Mouse (Mus musculus) neural tube, embryonic 11.5 days (tissue): ENCODE measurements around the gene Ucp2. TPM values are rescaled to one million over a fixed set of nuclear protein-coding genes. Genes with fewer than 3 reads are reported as not detected.
"Not testable (repeated sequence)": the region's sequence is repeated elsewhere in the genome, so short reads cannot be mapped to it uniquely, and the experiment has no call there.

Source experiments
- ATAC-seq: fragments of 200-750 bp; cut with Nextera tagmentation; 2 replicates; pipeline ENCODE4 v1.8.0; 2017; ENCODE audit warnings: moderate number of reproducible peaks, mild to moderate bottlenecking, moderate TSS enrichment, moderate library complexity; ENCODE audit not compliant: insufficient read depth, low FRiP score, low TSS enrichment
- DNase-seq: peaks from one replicate; pipeline ENCODE4 v3.0.0-alpha.2; 2015; ENCODE audit warnings: low spot score
- H3K27ac ChIP-seq: fragments of 300-500 bp; sonication (generic); 2 replicates; pipeline ENCODE4 v1.5.1; 2014; ENCODE audit warnings: low read depth, mild to moderate bottlenecking, low read length
- H3K27me3 ChIP-seq: fragments of 300-500 bp; sonication (generic); 2 replicates; pipeline ENCODE4 v1.6.1; 2014; ENCODE audit warnings: mild to moderate bottlenecking, low read length, mixed read lengths; ENCODE audit not compliant: control insufficient read depth, insufficient read depth
- H3K36me3 ChIP-seq: fragments of 300-500 bp; sonication (generic); 2 replicates; pipeline ENCODE4 v1.6.1; 2014; ENCODE audit warnings: mild to moderate bottlenecking, low read length, moderate library complexity, mixed read lengths; ENCODE audit not compliant: control insufficient read depth, insufficient read depth
- H3K4me1 ChIP-seq: fragments of 300-500 bp; sonication (generic); 2 replicates; pipeline ENCODE4 v1.6.1; 2014; ENCODE audit warnings: low read length, mixed read lengths; ENCODE audit not compliant: control insufficient read depth, insufficient read depth
- H3K4me2 ChIP-seq: fragments of 300-500 bp; sonication (generic); 2 replicates; pipeline ENCODE4 v1.6.1; 2014; ENCODE audit warnings: low read depth, mild to moderate bottlenecking, moderate library complexity
- H3K4me3 ChIP-seq: fragments of 300-500 bp; sonication (generic); 2 replicates; pipeline ENCODE4 v1.5.1; 2014; ENCODE audit warnings: low read depth, low read length
- H3K9ac ChIP-seq: fragments of 300-500 bp; sonication (generic); 2 replicates; pipeline ENCODE4 v1.6.1; 2014; ENCODE audit warnings: mild to moderate bottlenecking, low read length
- H3K9me3 ChIP-seq: fragments of 300-500 bp; sonication (generic); 2 replicates; pipeline ENCODE4 v1.6.1; 2016; ENCODE audit warnings: low read length; ENCODE audit not compliant: control insufficient read depth
- WGBS: fragments of 180-500 bp; shearing (Covaris S2); extraction: QIAGEN DNeasy Blood & Tissue Kit; methylation state at CpG from one replicate; pipeline ENCODE4 v1.1.7; 2014; 5-methylcytosine and 5-hydroxymethylcytosine counted together
- polyA plus RNA-seq: library from polyadenylated mRNA; unstranded; fragments of >200 nt; fragmentation: Nextera tagmentation; extraction: Ambion mirVana; gene quantifications from 2 replicates; pipeline ENCODE4 v1.2.1, GENCODE M21; 2014

The Ucp2 gene
- polyA plus RNA-seq, 1 experiment from 2014 or later, result 88.8 TPM

DNA sequence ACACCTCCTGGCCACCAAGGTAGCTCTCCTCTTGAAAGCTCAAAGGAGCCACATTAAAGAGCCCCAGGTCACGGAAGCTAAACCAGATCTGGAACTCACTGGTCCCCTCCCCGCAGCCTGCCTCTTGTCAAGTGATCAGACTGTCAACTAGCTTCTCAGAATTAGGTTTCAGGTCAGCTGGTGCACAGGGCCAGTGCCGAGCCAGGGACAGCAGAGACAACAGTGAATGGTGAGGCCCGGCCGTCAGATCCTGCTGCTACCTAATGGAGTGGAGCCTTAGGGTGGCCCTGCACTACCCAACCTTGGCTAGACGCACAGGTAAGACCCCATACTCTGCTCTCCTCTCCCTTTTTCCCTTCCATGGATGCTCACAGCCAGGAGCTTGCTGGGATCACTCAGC, 20.4 kb upstream of the Ucp2 start, which contains the start of gene Ucp3:
TSS of gene Ucp3 (plus strand) at position 214 of the 400 bp plus-strand sequence.
- no peak for DNase-seq
- 88% methylated on average over 6 of the region's 6 CpGs for WGBS
- no peaks in the 10 kb centered on the region for H3K4me1 ChIP-seq
- no peaks in the 10 kb centered on the region for H3K27me3 ChIP-seq
- no peak for ATAC-seq
- H3K9ac ChIP-seq, result no peak within 1 kb of the TSS
- H3K27ac ChIP-seq, result no peak within 1 kb of the TSS
- no peak within 1 kb of the TSS for H3K4me2 ChIP-seq
- H3K9me3 ChIP-seq, result no peaks in the 10 kb centered on the region
- H3K36me3 ChIP-seq, result peaks cover 5% of the 10 kb centered on the region
- H3K4me3 ChIP-seq, result no peak within 1 kb of the TSS

DNA sequence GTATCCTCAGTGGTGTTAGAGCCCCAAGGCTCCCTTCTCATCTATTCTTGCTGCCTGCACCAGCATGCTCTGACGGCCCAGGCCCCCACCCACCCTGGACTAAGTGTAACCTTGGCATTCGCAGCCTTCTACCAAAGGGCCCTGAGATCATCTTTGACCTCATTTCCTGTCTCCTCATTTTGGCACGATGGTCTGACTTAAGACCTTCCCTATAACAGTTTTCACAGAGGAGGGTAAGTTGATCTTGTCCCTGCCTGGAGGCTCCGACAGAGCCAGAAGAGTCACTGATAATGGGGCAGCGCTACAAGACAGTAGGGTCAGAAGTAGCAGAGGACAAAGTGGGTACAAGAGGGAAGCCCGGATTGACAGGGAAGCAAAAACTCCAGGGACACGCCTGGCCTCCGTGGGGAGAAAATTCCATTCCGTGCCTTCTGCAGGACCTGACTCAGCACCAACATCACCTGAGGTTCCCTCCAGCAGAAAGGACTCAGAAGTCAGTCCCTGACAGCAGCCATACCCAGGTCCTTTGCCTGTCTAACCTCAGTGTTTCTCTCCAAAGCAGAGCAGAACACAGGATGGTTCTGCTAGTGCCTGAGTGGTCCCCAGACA, 19.2 kb upstream of the Ucp2 start:
- DNase-seq (no peak), ATAC-seq (no peak)
- Histone ChIP-seq H3K27me3 (no peaks in the 10 kb centered on the region), H3K4me1 (no peaks in the 10 kb centered on the region), H3K4me2 (no peak overlapping the region), H3K36me3 (peaks cover 5% of the 10 kb centered on the region), H3K27ac (no peak overlapping the region), H3K9me3 (no peaks in the 10 kb centered on the region), H3K4me3 (no peak overlapping the region), H3K9ac (no peak overlapping the region)
- 88% methylated on average over 9 of the region's 9 CpGs for WGBS

DNA sequence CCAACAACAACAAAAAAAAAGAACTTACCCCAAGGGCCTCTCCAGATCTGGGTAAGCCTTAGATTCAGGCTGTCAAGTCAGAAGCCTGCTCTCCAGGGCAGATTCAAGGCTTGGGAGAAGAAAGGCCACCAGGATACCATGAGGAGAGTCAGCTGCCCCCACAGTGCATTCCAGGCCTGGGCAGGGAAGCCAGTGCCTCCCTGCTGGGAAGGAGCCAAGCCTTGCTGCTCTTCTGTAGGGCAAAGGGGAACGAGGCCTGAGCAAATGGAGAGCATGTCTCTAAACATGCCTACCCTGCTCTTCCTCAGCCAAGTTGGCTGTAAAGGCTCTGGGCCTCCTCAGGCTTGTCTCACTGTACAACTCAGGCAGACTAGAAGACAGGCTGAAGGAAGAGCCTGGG, 18.5 kb upstream of the Ucp2 start:
- Histone ChIP-seq H3K4me3 (no peak overlapping the region), H3K9ac (no peak overlapping the region), H3K36me3 (no peaks in the 10 kb centered on the region), H3K9me3 (no peaks in the 10 kb centered on the region), H3K27ac (no peak overlapping the region), H3K4me2 (no peak overlapping the region), H3K27me3 (no peaks in the 10 kb centered on the region), H3K4me1 (no peaks in the 10 kb centered on the region)
- 70% methylated on average over 1 of the region's 1 CpGs for WGBS
- DNase-seq (no peak), ATAC-seq (no peak)

- H3K9me3 ChIP-seq, result no peaks in the 10 kb centered on the region
- DNase-seq, result no peak
- no peaks in the 10 kb centered on the region for H3K27me3 ChIP-seq
- no peaks in the 10 kb centered on the region for H3K4me1 ChIP-seq
- ATAC-seq, result no peak
- H3K36me3 ChIP-seq, result no peaks in the 10 kb centered on the region
- H3K4me3 ChIP-seq, result no peak overlapping the region
- WGBS, result 80% methylated on average over 20 of the region's 20 CpGs
- no peak overlapping the region for H3K4me2 ChIP-seq
- H3K27ac ChIP-seq, result no peak overlapping the region
- no peak overlapping the region for H3K9ac ChIP-seq
Observed at GRCm38 (mm10) chr7:100479100-100479822, 13.9 kb upstream of the Ucp2 start.

DNA sequence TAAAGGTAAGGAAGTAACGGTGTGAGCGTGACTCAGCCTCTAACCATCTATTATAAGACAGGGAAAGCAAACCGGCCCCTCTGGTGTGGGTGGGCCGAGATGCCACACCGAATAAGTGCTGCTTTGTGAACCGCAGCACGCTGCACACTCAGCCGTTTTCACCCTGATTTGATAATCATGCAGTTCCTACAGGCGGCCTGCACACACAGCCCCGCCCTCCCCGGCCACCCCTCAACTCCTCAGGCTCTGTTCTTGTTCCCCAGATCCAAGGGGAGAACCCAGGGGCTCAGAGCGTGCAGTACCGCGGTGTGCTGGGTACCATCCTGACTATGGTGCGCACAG, 13.3 kb upstream of the Ucp2 start:
- H3K4me1 ChIP-seq, result no peaks in the 10 kb centered on the region
- no peak overlapping the region for H3K4me2 ChIP-seq
- 78% methylated on average over 15 of the region's 15 CpGs for WGBS
- no peaks in the 10 kb centered on the region for H3K27me3 ChIP-seq
- no peak overlapping the region for H3K9ac ChIP-seq
- no peaks in the 10 kb centered on the region for H3K36me3 ChIP-seq
- no peak for DNase-seq
- no peak overlapping the region for H3K4me3 ChIP-seq
- H3K27ac ChIP-seq, result no peak overlapping the region
- H3K9me3 ChIP-seq, result no peaks in the 10 kb centered on the region
- ATAC-seq, result no peak

GRCm38 (mm10) chr7:100480175-100480574, 13.0 kb upstream of the Ucp2 start:
- WGBS, result 81% methylated on average over 17 of the region's 17 CpGs
- H3K9me3 ChIP-seq, result no peaks in the 10 kb centered on the region

DNA sequence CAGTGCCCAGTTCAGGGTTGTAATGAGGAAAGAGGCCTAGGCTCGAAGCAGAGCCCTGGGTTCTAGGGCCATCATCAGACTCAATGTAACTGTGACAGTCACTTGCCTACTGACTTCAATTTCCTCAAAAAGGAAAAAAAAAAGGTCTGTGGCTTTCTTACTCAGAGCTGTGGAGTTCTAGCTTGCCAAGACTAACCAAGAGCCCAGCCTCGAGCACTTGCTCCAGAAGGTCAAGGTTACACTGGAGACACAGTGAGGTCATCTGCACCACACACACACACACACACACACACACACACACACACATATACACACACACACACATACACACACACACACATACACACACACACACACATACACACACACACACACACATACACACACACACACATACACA, 11.1 kb upstream of the Ucp2 start:
- 86% methylated on average over 2 of the region's 2 CpGs for WGBS
- not testable (repeated sequence) for H3K4me2 ChIP-seq, H3K36me3 ChIP-seq, DNase-seq, H3K4me1 ChIP-seq, H3K4me3 ChIP-seq, H3K27me3 ChIP-seq, H3K27ac ChIP-seq, H3K9me3 ChIP-seq, H3K9ac ChIP-seq, ATAC-seq

More at GRCm38 (mm10) chr7:100480175-100480574, 13.0 kb upstream of the Ucp2 start:
- DNase-seq (no peak), ATAC-seq (no peak)
- H3K4me3 ChIP-seq, result no peak overlapping the region
- no peak overlapping the region for H3K9ac ChIP-seq
- H3K4me1 ChIP-seq, result no peaks in the 10 kb centered on the region
- no peaks in the 10 kb centered on the region for H3K27me3 ChIP-seq
- no peak overlapping the region for H3K27ac ChIP-seq
- H3K36me3 ChIP-seq, result no peaks in the 10 kb centered on the region
- H3K4me2 ChIP-seq, result no peak overlapping the region

GRCm38 (mm10) chr7:100484493-100484892, 8.6 kb upstream of the Ucp2 start:
- 87% methylated on average over 5 of the region's 5 CpGs for WGBS
- ATAC-seq (no peak), DNase-seq (no peak)
- Histone ChIP-seq H3K4me3 (no peak overlapping the region), H3K27me3 (no peaks in the 10 kb centered on the region), H3K27ac (no peak overlapping the region), H3K4me1 (no peaks in the 10 kb centered on the region), H3K36me3 (no peaks in the 10 kb centered on the region), H3K9me3 (no peaks in the 10 kb centered on the region), H3K9ac (no peak overlapping the region), H3K4me2 (no peak overlapping the region)

GRCm38 (mm10) chr7:100487301-100487700, 5.8 kb upstream of the Ucp2 start:
- Histone ChIP-seq H3K4me2 (no peak overlapping the region), H3K4me3 (no peak overlapping the region), H3K4me1 (no peaks in the 10 kb centered on the region), H3K9me3 (no peaks in the 10 kb centered on the region), H3K27me3 (no peaks in the 10 kb centered on the region), H3K9ac (no peak overlapping the region), H3K27ac (no peak overlapping the region), H3K36me3 (no peaks in the 10 kb centered on the region)
- ATAC-seq, result no peak
- no peak for DNase-seq
- 68% methylated on average over 2 of the region's 2 CpGs for WGBS
